Mouse (Mus musculus): ENCODE measurements around the gene Gm572. TPM values are rescaled to one million over a fixed set of nuclear protein-coding genes. Genes with fewer than 3 reads are reported as not detected.

Gene Gm572
- total and polyA plus RNA-seq, 3 experiments: not detected

GRCm38 (mm10) chr4:148639455-148639854, 3.7 kb upstream of the Gm572 start:
- H3K9ac ChIP-seq (ENCODE audit: control insufficient read depth, low read depth, low read length, poor library complexity, severe bottlenecking): no peak overlapping the region
- no peaks in the 10 kb centered on the region for H3K9me3 ChIP-seq (replicated peaks; ENCODE audit: insufficient read depth, low read length)
- H3K27ac ChIP-seq (ENCODE audit: control insufficient read depth, low read depth, low read length): no peak overlapping the region
- H3K4me3 ChIP-seq (ENCODE audit: control insufficient read depth in 1 of 2, insufficient read depth in 1 of 2, low read depth in 2 of 2, low read length in 2 of 2): no peak overlapping the region
- no peak for TF ChIP-seq EP300 (IDR thresholded peaks at IDR 0.05; ENCODE audit: low read depth in 1 of 2, low read length in 2 of 2)
- no peak for TF ChIP-seq MEF2A (IDR thresholded peaks at IDR 0.05; ENCODE audit: extremely low read depth, insufficient replicate concordance, low read depth, low read length, poor library complexity, severe bottlenecking)
- TF ChIP-seq TBP (IDR thresholded peaks at IDR 0.05; ENCODE audit: low read depth, low read length): no peak
- TF ChIP-seq KAT2A (conservative IDR thresholded peaks at IDR 0.05; ENCODE audit: low read depth, low read length): no peak
- H3K79me2 ChIP-seq (ENCODE audit: control insufficient read depth, insufficient read depth, low read length, poor library complexity): no peaks in the 10 kb centered on the region
- no peaks in the 10 kb centered on the region; a peak in 1 of 4 replicates for H3K36me3 ChIP-seq (ENCODE audit: control insufficient read depth in 1 of 2, insufficient read depth in 2 of 2, low read length in 2 of 2)
- no peak for DNase-seq (ENCODE audit: low read depth, low spot score)
- no peaks in the 10 kb centered on the region; a peak in 1 of 4 replicates for H3K27me3 ChIP-seq (ENCODE audit: control insufficient read depth in 1 of 2, insufficient read depth in 2 of 2, low read length in 2 of 2)
- H3K4me1 ChIP-seq (ENCODE audit: control insufficient read depth in 1 of 2, insufficient read depth in 2 of 2, low read length in 2 of 2): peaks cover 0 to 12% of the 10 kb centered on the region in 2 experiments; a peak in 1 of 4 replicates

- Histone ChIP-seq H3K79me2 (ENCODE audit: control insufficient read depth, insufficient read depth, low read length, poor library complexity) (no peaks in the 10 kb centered on the region), H3K27me3 (ENCODE audit: control insufficient read depth in 1 of 2, insufficient read depth in 2 of 2, low read length in 2 of 2) (no peaks in the 10 kb centered on the region; a peak in 1 of 4 replicates), H3K4me1 (ENCODE audit: control insufficient read depth in 1 of 2, insufficient read depth in 2 of 2, low read length in 2 of 2) (peaks cover 0 to 7% of the 10 kb centered on the region in 2 experiments; a peak in 1 of 4 replicates), H3K4me3 (ENCODE audit: control insufficient read depth in 1 of 2, insufficient read depth in 1 of 2, low read depth in 2 of 2, low read length in 2 of 2) (no peak overlapping the region), H3K27ac (ENCODE audit: control insufficient read depth, low read depth, low read length) (no peak overlapping the region), H3K9me3 (replicated peaks; ENCODE audit: insufficient read depth, low read length) (no peaks in the 10 kb centered on the region), H3K9ac (ENCODE audit: control insufficient read depth, low read depth, low read length, poor library complexity, severe bottlenecking) (no peak overlapping the region), H3K36me3 (ENCODE audit: control insufficient read depth in 1 of 2, insufficient read depth in 2 of 2, low read length in 2 of 2) (no peaks in the 10 kb centered on the region; a peak in 1 of 4 replicates)
- no peak for TF ChIP-seq HCFC1 (IDR thresholded peaks at IDR 0.05; ENCODE audit: low read depth, low read length)
- TF ChIP-seq TCF12 (IDR thresholded peaks at IDR 0.05; ENCODE audit: low read depth, low read length): no peak
- no peak for TF ChIP-seq KAT2A (conservative IDR thresholded peaks at IDR 0.05; ENCODE audit: low read depth, low read length)
- no peak for TF ChIP-seq UBTF (IDR thresholded peaks at IDR 0.05; ENCODE audit: borderline replicate concordance, insufficient read depth, low read depth, low read length)
- no peak for TF ChIP-seq SIN3A (IDR thresholded peaks at IDR 0.05; ENCODE audit: low read length)
- TF ChIP-seq POLR2A (IDR thresholded peaks at IDR 0.05; ENCODE audit: control insufficient read depth in 1 of 2, insufficient read depth in 1 of 2, low read depth in 1 of 2, low read length in 2 of 2, poor library complexity in 1 of 2): no peak
- no peak for TF ChIP-seq RAD21 (IDR thresholded peaks at IDR 0.05; ENCODE audit: low read depth, low read length)
- TF ChIP-seq ZKSCAN1 (IDR thresholded peaks at IDR 0.05; ENCODE audit: low read depth, low read length): no peak
- no peak for DNase-seq (ENCODE audit: low read depth, low spot score)
These were observed 2.0 kb upstream of the Gm572 start for GRCm38 (mm10) chr4:148641121-148641520.

GRCm38 (mm10) chr4:148644157-148644511, 1.0 kb downstream of the Gm572 start:
- H3K9ac ChIP-seq (ENCODE audit: control insufficient read depth, low read depth, low read length, poor library complexity, severe bottlenecking): peak overlapping the region; percentile 11; the same call in 1 of the 2 replicates
- DNase-seq (ENCODE audit: low read depth, low spot score): peak; percentile 77
- TF ChIP-seq CHD2 (IDR thresholded peaks at IDR 0.05; ENCODE audit: low read length): no peak
- peak; percentile 81 to 93 (median 91) for TF ChIP-seq CTCF (IDR thresholded peaks at IDR 0.05 in 2 of 3, conservative IDR thresholded peaks at IDR 0.05 in 1 of 3; ENCODE audit: control insufficient read depth in 1 of 3, insufficient read depth in 1 of 3, low read depth in 2 of 3, low read length in 3 of 3, poor library complexity in 1 of 3, severe bottlenecking in 1 of 3)
- peak; percentile 34 for TF ChIP-seq RAD21 (IDR thresholded peaks at IDR 0.05; ENCODE audit: low read depth, low read length)
- TF ChIP-seq SMC3 (IDR thresholded peaks at IDR 0.05; ENCODE audit: low read depth, low read length): peak; percentile 53
- no peak for TF ChIP-seq SIN3A (IDR thresholded peaks at IDR 0.05; ENCODE audit: low read length)

More at GRCm38 (mm10) chr4:148644157-148644511, 1.0 kb downstream of the Gm572 start:
- Histone ChIP-seq H3K27ac (ENCODE audit: control insufficient read depth, low read depth, low read length) (no peak overlapping the region), H3K4me1 (ENCODE audit: control insufficient read depth in 1 of 2, insufficient read depth in 2 of 2, low read length in 2 of 2) (peaks cover 0 to 13% of the 10 kb centered on the region in 2 experiments; a peak in 3 of 4 replicates), H3K79me2 (ENCODE audit: control insufficient read depth, insufficient read depth, low read length, poor library complexity) (no peaks in the 10 kb centered on the region), H3K4me3 (ENCODE audit: control insufficient read depth in 1 of 2, insufficient read depth in 1 of 2, low read depth in 2 of 2, low read length in 2 of 2) (peak overlapping the region; percentile 5 to 20; a peak in 1 of 4 replicates), H3K27me3 (ENCODE audit: control insufficient read depth in 1 of 2, insufficient read depth in 2 of 2, low read length in 2 of 2) (no peaks in the 10 kb centered on the region; a peak in 1 of 4 replicates), H3K9me3 (replicated peaks; ENCODE audit: insufficient read depth, low read length) (no peaks in the 10 kb centered on the region), H3K36me3 (ENCODE audit: control insufficient read depth in 1 of 2, insufficient read depth in 2 of 2, low read length in 2 of 2) (no peaks in the 10 kb centered on the region; a peak in 1 of 4 replicates)

Data from MEL (cell line).